Mouse (Mus musculus) megakaryocyte, adult 5-6 weeks (primary cell): ENCODE data around the gene Gm21209. TPM values are rescaled to one million over a fixed set of nuclear protein-coding genes. Genes with fewer than 3 reads are reported as not detected.
"Not testable (repeated sequence)": the region's sequence is repeated elsewhere in the genome, so short reads cannot be mapped to it uniquely, and the experiment has no call there.

Source experiments
- ATAC-seq: 2 replicates; pipeline ENCODE4 v1.8.0; 2016; ENCODE audit warnings: mild to moderate bottlenecking, inconsistent platforms; ENCODE audit not compliant: poor library complexity, severe bottlenecking
- total RNA-seq, 2 experiments: library from RNA; stranded (forward) in 1 of 2; stranded (reverse) in 1 of 2; fragments of 153-499, 151-499 nt in 1 of 2; fragments of 221-1000, 200-1000 nt in 1 of 2; gene quantifications; 2 replicates each; pipeline versions ENCODE4 v1.2.3 to v1.2.4; 2015 to 2017

Gene Gm21209
- total RNA-seq (2015) (not detected in 2 replicates), total RNA-seq (2017) (not detected in 2 replicates)

- ATAC-seq, result not testable (repeated sequence)
Observed at GRCm38 (mm10) chrY:49570856-49571255, at the start of gene Gm21209. Gm21209 (plus strand) TSS chrY:49571156.
